Mouse (Mus musculus) layer of hippocampus, adult 6 months (tissue): ENCODE measurements around the gene Pigt. TPM values are rescaled to one million over a fixed set of nuclear protein-coding genes. Genes with fewer than 3 reads are reported as not detected.

Source experiments
- long read RNA-seq, 2 experiments: library from polyadenylated mRNA; unstranded; transcript quantifications; one replicate each; pipeline ENCODE4 v2.0.0; 2019 to 2020
- polyA plus RNA-seq: library from polyadenylated mRNA; unstranded; fragments of <200 nt; fragmentation: Nextera tagmentation; gene quantifications from 2 replicates; pipeline ENCODE4 v1.2.3, GENCODE M21; 2021

The Pigt gene
- 48.8 and 68.4 TPM in 2 replicates for polyA plus RNA-seq
- long read RNA-seq, experiment 1, partial matches to known transcripts = 4 of 4 reads
- long read RNA-seq, experiment 1, other reads (novel, unspliced or antisense) = 0 of 4 reads
- long read RNA-seq, experiment 2, transcript Pigt-201 (12 exons, 2,562 nt) = major isoform, 14 of 18 reads
- long read RNA-seq, experiment 2, partial matches to known transcripts = 4 of 18 reads
- long read RNA-seq, experiment 2, other reads (novel, unspliced or antisense) = 0 of 18 reads

DNA sequence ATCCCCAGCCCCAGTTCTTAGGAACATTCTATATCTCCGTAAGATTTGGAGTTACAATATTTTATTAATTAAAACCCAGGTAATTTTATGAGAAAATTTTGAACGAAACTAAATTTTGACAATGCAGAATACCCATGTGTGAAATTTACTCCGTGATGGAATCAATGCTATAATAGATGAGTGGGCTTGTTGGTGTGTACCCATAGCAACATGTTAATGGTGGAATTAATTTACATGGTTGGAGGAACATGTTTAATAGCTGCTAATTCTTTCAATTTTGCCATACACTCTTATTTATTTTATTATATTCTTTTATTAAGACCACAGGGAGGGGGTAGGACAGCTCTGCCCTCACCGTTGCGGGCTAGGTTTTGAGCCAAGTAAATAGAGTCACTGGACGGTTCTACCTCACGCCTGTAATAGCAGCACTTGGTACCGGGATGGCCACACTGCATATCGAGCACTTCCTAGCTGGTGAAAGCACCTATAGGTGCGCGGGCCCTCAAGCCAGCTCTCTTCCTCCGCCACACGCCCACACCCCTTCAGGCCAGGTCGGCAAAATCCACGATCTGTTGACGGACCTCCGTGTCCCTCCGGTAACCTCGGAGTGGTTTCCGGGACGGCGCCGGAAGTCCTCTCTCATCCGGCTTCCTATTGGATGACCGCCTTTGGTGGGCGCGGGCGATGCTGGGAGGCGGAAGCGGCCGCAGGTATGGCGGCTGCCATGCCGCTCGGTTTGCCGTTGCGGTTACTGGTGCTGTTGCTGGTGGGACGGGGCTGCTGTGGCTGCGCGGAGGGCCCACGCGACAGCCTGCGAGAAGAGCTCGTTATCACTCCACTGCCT lies at the start of gene Pigt:
TSS of gene Pigt (plus strand) at position 674 of the 844 bp plus-strand sequence.

GRCm38 (mm10) chr2:164456864-164457300 lies 40.4 kb upstream of the Pigt start, which contains the start of gene Sys1:
TSS of gene Sys1 (plus strand) at chr2:164456964.

GRCm38 (mm10) chr2:164460745-164461551 lies 36.4 kb upstream of the Pigt start, which contains the start of gene Gm20458:
TSS of gene Gm20458 (plus strand) at chr2:164460967.

DNA sequence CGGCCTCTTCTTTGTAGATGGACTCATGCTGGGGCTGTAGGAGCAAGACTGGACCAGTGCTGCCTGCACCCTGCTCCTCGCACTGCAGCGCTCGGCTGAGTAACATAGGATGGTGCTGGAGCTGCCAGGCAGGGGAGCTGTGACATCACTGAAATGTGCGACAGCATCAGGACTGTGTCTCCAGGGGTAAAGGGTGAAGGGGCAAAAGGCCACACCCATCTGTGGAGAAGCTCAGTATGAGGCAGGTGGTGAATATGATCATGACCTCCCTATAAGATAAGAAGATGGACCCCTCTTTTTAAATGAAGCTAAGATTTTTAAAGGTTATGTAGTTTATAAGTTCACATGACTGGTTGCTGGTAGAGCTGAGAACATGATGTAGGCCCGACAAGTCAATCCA lies 23.7 kb upstream of the Pigt start, which contains the start of gene Trp53tg5:
TSS of gene Trp53tg5 (minus strand) at position 101 of the 400 bp plus-strand sequence.

DNA sequence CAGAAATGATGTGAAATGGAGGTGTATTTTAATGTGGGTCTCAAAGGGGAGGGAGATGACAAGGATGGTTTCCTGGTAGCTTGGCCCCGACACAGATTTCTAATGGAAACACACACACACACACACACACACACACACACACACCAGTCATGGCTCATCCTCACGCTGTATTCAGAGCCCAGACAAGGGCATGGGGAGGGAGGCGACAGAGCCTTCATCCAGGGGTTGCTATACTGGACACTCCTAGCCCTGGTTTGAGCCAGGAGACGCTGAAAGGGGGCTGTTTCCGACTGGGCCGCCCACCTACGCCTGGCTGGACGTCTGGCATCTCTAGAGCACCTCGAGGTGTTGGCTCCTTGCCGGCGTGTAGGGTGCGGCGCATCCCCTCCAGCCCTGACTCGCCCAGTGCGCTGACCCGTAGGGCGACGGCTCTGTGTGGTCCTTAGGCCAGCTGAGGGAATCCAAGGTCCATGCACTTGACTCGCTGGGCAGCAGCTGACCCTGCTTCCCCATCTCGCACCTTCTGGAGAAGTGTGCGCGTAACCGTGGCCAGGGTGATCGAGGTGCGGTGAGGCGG lies 11.6 kb upstream of the Pigt start, which contains the start of gene Dbndd2:
TSS of gene Dbndd2 (plus strand) at position 426 of the 577 bp plus-strand sequence.

Other genes starting within 250 kb of the Pigt start
- not detected in 2 replicates for gene Svs3b, start 240.9 kb upstream of the Pigt start, polyA plus RNA-seq
- not detected in 2 replicates for gene Svs4, start 219.1 kb upstream of the Pigt start, polyA plus RNA-seq
- gene Svs3a, start 208.3 kb upstream of the Pigt start, polyA plus RNA-seq = not detected in 2 replicates
- gene Svs6, start 180.8 kb upstream of the Pigt start, polyA plus RNA-seq = not detected in 2 replicates
- gene Svs5, start 164.8 kb upstream of the Pigt start, polyA plus RNA-seq = not detected in 2 replicates
- gene Slpi, start 108.4 kb upstream of the Pigt start, polyA plus RNA-seq = 0.24 and 0.45 TPM in 2 replicates
- gene Rbpjl, start 94.4 kb upstream of the Pigt start, polyA plus RNA-seq = 0.21 TPM in 2 replicates
- 2.3 and 2.6 TPM in 2 replicates for gene Matn4, start 92.4 kb upstream of the Pigt start, polyA plus RNA-seq
- 189 and 290 TPM in 2 replicates for gene Sdc4, start 53.6 kb upstream of the Pigt start, polyA plus RNA-seq
- 122 and 133 TPM in 2 replicates for gene Sys1, start 40.6 kb upstream of the Pigt start, polyA plus RNA-seq
- 8.3 and 10.1 TPM in 2 replicates for gene Gm20458, start 36.6 kb upstream of the Pigt start, polyA plus RNA-seq
- gene Trp53tg5, start 23.8 kb upstream of the Pigt start, polyA plus RNA-seq = not detected in 2 replicates
- gene Dbndd2, start 11.4 kb upstream of the Pigt start, polyA plus RNA-seq = 184 and 200 TPM in 2 replicates
- 0.52 and 8.3 TPM in 2 replicates for gene Wfdc2, start 64.9 kb downstream of the Pigt start, polyA plus RNA-seq
- gene Spint3, start 75.9 kb downstream of the Pigt start, polyA plus RNA-seq = not detected in 2 replicates
- not detected in 2 replicates for gene Wfdc6a, start 87.9 kb downstream of the Pigt start, polyA plus RNA-seq
- gene Eppin, start 96.1 kb downstream of the Pigt start, polyA plus RNA-seq = not detected in 2 replicates
- gene Wfdc6b, start 116.0 kb downstream of the Pigt start, polyA plus RNA-seq = not detected in 2 replicates
- gene Wfdc8, start 116.1 kb downstream of the Pigt start, polyA plus RNA-seq = not detected in 2 replicates
- gene Wfdc16, start 141.3 kb downstream of the Pigt start, polyA plus RNA-seq = not detected in 2 replicates
- gene Wfdc10, start 158.5 kb downstream of the Pigt start, polyA plus RNA-seq = not detected in 2 replicates
- not detected in 2 replicates for gene Wfdc9, start 159.1 kb downstream of the Pigt start, polyA plus RNA-seq
- not detected in 2 replicates for gene Wfdc11, start 176.6 kb downstream of the Pigt start, polyA plus RNA-seq
- gene Wfdc13, start 187.6 kb downstream of the Pigt start, polyA plus RNA-seq = not detected in 2 replicates
- not detected in 2 replicates for gene Spint4, start 201.0 kb downstream of the Pigt start, polyA plus RNA-seq
- not detected in 2 replicates for gene Spint5, start 217.8 kb downstream of the Pigt start, polyA plus RNA-seq
- gene Wfdc3, start 248.4 kb downstream of the Pigt start, polyA plus RNA-seq = 3.3 and 3.5 TPM in 2 replicates
- gene Dnttip1, start 248.5 kb downstream of the Pigt start, polyA plus RNA-seq = 4.1 and 5.2 TPM in 2 replicates